Mouse (Mus musculus): ENCODE data around the gene Zfp277.

Zfp277 gene

GRCm38 (mm10) chr12:40445206-40445605, 496 bp downstream of the Zfp277 start:
- no peak for DNase-seq (ENCODE audit: low spot score in 2 of 2)

GRCm38 (mm10) chr12:40438049-40438448, 7.7 kb downstream of the Zfp277 start:
- no peak for DNase-seq (ENCODE audit: low spot score in 2 of 2)

- DNase-seq (ENCODE audit: low spot score in 2 of 2), result no peak
Measured at GRCm38 (mm10) chr12:40434101-40434500, 11.6 kb downstream of the Zfp277 start.

DNA sequence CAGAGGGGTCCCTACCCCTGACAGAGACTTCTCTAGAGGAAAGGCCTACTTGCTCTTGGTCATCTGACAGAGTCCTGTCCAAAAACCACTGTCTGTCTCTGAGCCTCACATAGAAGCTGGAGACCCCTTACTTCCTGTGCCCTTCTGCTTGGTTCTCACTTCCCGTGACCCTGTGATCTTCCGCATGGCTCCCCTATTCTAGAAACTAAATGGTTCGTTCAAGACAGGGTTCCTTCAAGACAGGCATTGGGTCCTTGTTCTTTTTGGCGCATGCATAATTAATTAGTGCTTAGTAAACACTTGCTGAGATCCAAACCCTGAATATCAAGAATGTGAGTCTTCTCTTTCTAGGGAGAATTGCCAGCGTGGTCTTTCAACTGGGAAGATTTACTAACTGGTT, 14.6 kb downstream of the Zfp277 start:
- DNase-seq (ENCODE audit: low spot score in 2 of 2), result no peak

DNA sequence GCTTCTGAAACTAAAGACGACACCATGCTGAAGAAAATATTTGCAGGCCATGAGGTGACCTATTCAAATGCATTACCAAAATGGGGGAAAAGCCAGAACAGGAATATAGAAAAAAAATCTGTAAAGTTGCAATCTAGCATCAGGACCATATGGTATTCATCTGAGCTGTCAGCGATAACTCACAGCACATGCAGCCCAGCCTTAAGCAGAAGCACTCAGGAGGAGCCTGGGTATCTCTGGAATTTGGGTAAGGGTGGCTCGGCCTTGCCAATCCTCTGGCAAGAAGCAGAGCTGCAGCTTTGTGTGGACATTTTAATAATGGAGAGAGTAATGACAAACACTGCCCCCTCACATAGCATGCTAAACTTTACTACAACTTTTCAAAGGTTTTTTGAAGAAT, 15.7 kb downstream of the Zfp277 start:
- DNase-seq (ENCODE audit: low spot score in 2 of 2), result no peak

DNA sequence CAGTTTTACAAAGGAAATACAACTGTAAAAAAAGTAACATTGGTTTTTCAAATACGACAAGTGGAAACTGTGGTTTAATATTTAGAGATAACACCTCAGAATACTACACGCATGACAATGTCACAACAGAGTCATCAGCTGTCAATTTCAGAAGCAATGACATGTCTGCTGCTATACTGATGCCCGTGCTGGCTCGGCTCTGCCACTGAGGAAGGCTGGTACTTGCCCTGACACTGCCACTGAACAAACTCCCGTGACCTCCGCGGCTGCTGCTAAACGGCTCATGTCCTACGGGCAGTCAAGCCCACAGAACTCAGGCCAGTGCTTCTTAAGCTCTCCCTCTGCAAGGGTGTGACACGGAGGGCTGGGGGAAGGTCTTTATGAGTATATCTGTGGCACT, 18.1 kb downstream of the Zfp277 start:
- DNase-seq (ENCODE audit: low spot score in 2 of 2), result no peak

DNA sequence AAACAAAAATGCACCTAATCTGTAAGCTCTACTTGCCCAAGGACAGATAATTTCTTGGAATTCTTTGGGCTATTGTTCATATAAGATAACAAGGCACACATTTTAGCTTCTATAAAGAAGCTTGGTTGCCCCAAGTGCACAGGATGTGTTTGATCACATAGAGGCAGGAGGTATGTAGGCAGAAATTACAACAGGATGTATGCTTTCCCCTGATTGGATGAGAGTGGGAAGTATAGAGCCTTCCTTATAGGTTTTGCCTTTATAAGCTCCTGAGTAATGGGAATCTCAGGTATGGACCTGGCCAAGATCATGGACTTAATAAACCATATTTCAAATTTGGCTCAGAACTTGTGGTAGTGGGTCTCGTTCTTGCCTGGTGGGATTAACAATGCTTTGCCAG, 20.7 kb downstream of the Zfp277 start:
- DNase-seq (ENCODE audit: low spot score in 2 of 2), result no peak

- DNase-seq (ENCODE audit: low spot score in 2 of 2), result no peak
Measured at GRCm38 (mm10) chr12:40417257-40417656, 28.4 kb downstream of the Zfp277 start.

DNA sequence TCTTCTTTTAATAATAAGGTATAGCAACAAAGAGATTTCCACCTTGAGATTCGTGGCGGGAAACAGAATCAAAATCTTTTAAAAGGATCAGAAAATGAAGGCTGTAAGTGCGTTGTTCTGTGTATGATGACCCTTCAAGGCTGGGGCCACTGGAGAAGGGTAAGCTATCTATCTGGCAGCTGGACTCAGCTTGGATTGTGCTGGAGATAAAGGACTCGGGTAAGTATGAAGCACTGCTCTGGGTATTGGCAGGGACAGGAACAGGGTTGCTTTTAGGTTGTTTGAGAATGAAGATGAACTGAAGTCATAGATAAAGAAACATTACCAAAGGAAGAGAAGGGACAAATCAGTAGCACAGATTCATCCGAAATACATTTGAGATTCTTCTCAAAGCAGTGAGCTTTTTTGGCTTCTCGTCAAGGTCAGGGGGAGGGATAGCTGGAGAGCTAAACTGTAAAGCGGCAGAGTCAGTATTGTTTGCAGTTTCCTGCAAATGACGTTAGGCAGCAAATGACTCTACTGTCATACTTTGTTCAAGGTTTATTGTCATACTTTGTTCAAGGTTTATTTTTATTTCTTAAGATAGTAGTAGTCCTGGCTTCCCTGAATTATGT, 30.3 kb downstream of the Zfp277 start:
- DNase-seq (ENCODE audit: low spot score in 2 of 2), result no peak

DNA sequence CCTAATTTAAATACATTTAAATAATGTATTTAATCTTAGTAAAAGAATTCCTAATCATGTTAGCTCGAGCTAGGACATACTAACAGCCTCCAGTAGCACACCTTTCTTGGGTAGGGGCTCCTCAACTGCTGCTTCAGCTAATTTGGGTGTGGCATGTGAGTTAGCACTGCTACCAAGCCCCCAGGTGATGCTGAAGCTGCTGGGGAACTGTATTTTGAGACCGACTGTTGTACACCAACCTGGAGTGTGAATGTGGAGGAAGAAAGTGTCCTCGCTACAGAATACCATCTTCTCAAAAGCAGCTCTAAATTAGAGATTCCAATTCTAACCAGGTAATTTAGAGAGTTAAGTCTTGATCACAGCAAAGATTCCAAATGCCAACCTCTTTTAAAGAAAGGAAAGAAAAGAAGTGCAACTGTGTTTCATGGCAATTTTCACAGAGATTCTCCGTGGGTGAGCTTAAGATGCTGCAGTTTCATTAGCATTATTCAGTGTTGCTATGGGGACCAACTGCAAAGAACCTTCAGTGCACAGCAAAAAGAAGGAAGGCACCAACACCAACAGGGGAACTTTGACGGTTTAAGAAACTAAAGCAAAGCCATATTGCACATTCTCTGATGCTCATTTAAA, 30.9 kb downstream of the Zfp277 start:
- DNase-seq (ENCODE audit: low spot score in 2 of 2), result peak in 1 of 2 experiments; percentile 32

DNA sequence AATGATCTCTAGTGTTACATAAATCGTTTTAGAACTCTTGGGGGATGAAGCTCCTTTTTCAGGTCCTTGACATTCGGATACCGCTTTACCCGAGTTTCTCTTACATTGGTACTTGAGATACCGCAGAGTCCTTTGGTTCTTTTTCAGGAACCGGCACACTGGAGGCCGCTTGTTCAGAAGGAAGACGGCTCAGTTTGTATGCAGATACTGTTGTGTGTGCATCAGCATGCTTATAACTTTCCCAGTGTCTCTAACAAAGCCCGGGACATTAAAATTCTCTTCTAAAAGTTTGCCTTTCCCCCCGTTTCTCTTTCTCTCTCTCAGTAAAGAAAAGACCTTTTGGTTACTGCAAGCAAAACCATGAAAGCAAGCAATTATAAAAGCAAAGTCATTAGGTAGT, 45.9 kb downstream of the Zfp277 start:
- no peak for DNase-seq (ENCODE audit: low spot score in 2 of 2)

DNA sequence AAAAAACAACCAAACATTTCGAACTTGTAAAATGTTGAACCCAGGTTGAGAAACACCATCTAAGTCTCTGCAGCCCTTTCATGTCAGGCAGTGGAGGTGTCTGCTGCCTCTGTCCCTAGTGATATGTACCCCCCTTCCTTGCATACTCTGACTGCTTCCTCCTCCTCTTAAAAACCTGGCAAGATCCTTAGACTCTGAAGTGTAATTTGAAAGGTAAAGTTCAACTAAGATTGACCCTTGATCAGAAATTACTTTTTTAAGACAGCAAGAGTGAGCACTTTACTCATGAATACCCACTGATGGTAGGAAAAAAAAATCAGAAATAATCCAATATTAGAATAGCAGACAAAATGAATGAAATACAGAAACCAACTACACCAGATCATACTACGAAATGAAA, 46.3 kb downstream of the Zfp277 start:
- no peak for DNase-seq (ENCODE audit: low spot score in 2 of 2)

DNA sequence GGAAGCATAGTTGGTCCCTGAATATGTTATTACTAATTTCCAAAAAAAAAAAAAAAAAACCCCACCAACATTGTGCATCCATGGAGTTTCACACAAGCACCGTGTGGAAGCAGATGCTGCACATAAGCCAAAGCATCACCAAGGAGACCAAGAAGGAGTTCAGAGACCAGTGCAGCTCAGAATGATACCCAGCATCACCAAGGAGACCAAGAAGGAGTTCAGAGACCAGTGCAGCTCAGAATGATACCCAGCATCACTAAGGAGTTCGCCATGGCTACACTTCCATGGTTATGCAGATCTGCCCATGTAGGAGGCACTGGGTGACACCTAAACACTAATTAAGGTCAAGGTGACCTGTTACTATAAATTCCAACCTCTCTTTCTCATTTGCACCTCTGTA, 46.8 kb downstream of the Zfp277 start:
- no peak for DNase-seq (ENCODE audit: low spot score in 2 of 2)

GRCm38 (mm10) chr12:40392869-40393268, 52.8 kb downstream of the Zfp277 start:
- DNase-seq (ENCODE audit: low spot score in 2 of 2), result no peak

GRCm38 (mm10) chr12:40391262-40391661, 54.4 kb downstream of the Zfp277 start:
- DNase-seq (ENCODE audit: low spot score in 2 of 2), result no peak

GRCm38 (mm10) chr12:40387786-40388185, 57.9 kb downstream of the Zfp277 start:
- DNase-seq (ENCODE audit: low spot score in 2 of 2), result no peak

- no peak for DNase-seq (ENCODE audit: low spot score in 2 of 2)
Measured at GRCm38 (mm10) chr12:40385301-40385700, 60.4 kb downstream of the Zfp277 start.

DNA sequence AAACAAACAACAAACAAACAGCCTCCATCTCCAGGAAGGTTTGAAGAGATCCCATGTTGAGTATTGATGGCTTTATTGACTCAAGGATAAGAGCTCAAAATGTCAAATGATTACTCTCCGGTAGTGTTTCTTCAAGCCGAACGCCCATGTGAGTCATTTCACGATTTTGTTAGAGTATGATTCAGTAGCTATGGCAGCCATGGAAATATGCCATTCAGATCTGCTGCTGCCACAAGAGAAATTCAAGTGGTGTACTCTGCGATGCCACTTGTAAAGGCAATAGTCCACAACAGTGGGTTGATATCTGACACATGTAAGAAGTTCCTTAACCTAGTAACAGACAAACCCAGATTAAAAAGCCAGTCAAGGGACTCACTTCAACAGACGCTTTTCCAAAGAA, 62.0 kb downstream of the Zfp277 start:
- no peak for DNase-seq (ENCODE audit: low spot score in 2 of 2)

- no peak for DNase-seq (ENCODE audit: low spot score in 2 of 2)
Measured at GRCm38 (mm10) chr12:40382539-40382938, 63.2 kb downstream of the Zfp277 start.

GRCm38 (mm10) chr12:40381824-40382223, 63.9 kb downstream of the Zfp277 start:
- DNase-seq (ENCODE audit: low spot score in 2 of 2), result no peak

GRCm38 (mm10) chr12:40381173-40381801, 64.4 kb downstream of the Zfp277 start:
- DNase-seq (ENCODE audit: low spot score in 2 of 2), result no peak

GRCm38 (mm10) chr12:40379538-40379923, 66.2 kb downstream of the Zfp277 start:
- DNase-seq (ENCODE audit: low spot score in 2 of 2), result no peak

Data from right cerebral cortex, adult 2 months (tissue).